Mouse (Mus musculus) urinary bladder, postnatal 10 days (tissue): ENCODE results near the gene Cela1.

ENCODE experiments used
- DNase-seq: peaks from one replicate; pipeline ENCODE4 v3.0.0; 2022; ENCODE audit warnings: low spot score

Gene Cela1

DNA sequence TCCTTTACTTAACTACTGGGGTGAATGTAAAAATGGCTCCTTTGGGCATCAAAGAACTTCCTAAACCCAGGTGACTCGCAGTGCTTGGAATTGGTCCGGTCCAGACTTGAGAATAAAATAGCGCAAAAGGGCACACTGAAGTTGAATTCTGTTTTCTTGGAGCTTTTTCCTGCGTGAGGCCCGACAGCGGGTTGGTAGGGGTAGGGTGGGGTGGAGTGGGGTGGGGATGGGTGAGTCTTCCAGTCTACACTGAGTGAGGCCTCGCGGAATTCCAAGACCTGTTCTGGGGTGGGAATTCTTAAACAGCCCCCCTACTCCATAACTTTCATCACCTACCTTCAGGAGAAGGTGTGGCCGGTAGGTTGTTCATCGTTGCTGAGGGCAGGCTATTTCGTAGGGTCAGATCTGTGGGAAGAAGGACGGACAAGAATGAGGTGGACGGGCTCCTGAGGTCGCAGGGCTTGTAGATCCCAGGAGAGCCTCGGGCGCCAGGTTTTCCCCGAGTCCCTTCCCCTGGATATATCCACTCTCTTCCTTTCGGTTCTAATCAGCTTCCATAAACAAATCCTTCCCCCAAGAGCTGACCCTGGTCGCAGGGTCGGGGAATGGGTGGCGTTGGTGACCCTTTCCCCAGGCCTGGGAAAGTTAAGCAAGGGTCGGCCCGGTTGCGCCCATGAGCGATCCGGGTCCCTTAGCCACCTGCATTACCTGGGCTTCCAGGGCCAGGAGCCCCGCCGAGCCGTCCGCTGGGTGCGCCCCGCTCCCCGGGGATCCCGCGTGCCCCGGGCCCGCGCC, 51.7 kb downstream of the Cela1 start:
- no peak for DNase-seq

DNA sequence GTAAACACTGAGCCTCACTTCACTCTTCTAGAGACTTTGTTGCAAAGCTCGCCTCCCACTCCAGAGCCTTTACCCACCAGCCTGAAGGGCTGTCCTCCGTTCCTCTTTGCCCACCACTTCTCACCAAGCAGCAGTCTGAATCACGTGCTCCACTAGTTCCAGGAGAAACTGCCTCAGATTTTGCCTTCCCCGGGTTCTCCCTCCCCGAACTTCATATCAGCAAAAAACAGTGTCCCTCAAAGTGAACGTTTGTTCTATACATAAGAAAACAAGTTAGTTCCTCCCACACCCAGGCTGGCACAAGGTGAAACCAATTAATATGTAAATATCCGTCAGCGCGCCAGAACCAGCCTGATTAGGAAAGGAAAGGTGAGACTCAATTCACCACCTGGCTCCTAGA, 52.5 kb downstream of the Cela1 start:
- no peak for DNase-seq

GRCm38 (mm10) chr15:100633341-100633740, 54.4 kb downstream of the Cela1 start:
- no peak for DNase-seq

DNA sequence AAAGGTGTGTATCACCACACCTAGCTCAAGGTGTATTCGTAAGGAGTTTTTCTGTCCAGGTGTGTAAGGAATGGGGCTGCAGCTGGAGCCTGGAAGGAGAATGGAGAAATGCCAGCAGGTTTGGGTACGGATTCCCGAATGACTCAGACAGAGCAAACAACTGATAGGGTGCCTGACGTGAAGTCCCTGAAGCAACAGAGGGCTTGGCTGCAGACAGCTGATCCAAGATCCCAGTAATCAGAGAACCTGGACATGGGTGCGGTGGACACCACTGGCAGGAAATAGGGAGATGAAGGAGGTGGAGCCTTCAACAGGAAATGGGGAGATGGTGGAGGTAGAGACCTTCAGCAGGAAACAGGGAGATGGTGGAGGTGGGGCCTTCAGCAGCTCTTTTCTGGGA, 55.4 kb downstream of the Cela1 start:
- no peak for DNase-seq

DNA sequence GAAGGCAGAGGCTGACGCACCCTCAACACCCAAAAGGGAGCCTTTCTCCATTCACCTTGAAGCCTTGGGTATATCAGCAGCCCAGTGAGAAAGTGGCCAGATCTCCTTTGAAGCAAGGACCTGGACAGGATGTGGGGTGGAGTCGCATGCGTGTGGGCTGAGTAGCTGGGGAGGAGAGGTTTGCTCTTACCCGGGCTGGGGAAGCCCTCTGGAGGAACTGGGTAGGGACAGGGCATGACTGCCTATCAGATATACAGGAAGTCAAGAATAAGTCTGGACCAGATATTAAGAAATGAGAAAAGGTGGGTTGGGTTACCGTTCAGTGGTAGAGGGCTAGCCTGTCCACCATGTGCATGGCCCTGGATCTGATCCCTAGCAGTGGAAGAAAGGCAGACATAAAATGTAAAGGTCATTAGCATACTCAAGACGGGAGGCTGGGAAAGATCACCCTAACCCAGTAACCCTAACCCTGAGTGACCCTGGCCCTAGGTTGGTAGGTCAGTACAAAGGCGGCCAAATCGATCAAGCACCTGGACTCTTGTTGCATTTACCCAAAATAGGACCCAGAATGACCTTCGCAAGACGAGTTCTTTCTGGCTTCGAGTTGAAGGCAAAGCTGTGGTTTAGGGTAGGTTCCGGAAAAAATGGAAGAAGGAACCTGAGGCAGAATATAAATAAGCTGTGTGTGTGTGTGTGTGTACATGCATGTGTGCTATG, 56.1 kb downstream of the Cela1 start:
- DNase-seq = no peak

GRCm38 (mm10) chr15:100630126-100630525, 57.6 kb downstream of the Cela1 start:
- no peak for DNase-seq

- DNase-seq = no peak
Measured at GRCm38 (mm10) chr15:100628797-100629196, 58.9 kb downstream of the Cela1 start.

- no peak for DNase-seq
Measured at GRCm38 (mm10) chr15:100627774-100628370, 59.8 kb downstream of the Cela1 start.

- DNase-seq = no peak
Measured at GRCm38 (mm10) chr15:100627287-100627686, 60.4 kb downstream of the Cela1 start.

GRCm38 (mm10) chr15:100624435-100624834, 63.3 kb downstream of the Cela1 start:
- no peak for DNase-seq
